Mouse (Mus musculus) right cerebral cortex, postnatal 4 days (tissue): Measurements from ENCODE around the gene Vps29.

ENCODE experiments used
- DNase-seq: peaks from one replicate; pipeline ENCODE4 v3.0.0-alpha.2; 2022

Vps29 gene

GRCm38 (mm10) chr5:122401303-122401640 lies 47.1 kb downstream of the Vps29 start:
- DNase-seq, result peak; percentile 80

DNA sequence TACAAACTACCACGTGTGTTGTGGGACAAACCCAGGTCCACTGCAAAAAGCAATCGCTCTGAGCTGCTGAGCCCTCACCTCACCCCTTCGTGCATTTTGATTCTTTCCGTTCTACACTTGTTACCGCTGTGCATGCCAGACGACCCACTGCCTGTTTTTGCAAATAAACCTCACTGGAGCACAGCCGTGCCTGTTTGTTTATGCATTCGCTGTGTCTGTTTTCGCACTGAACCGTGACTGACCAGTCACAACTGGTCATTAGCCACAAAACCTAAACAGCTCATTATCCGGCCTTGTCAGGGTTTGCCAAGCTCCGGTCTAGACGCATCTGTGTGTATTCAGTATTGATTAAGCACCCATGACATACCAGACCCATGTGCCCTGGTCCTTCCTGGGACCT lies 48.0 kb downstream of the Vps29 start:
- DNase-seq, result no peak

DNA sequence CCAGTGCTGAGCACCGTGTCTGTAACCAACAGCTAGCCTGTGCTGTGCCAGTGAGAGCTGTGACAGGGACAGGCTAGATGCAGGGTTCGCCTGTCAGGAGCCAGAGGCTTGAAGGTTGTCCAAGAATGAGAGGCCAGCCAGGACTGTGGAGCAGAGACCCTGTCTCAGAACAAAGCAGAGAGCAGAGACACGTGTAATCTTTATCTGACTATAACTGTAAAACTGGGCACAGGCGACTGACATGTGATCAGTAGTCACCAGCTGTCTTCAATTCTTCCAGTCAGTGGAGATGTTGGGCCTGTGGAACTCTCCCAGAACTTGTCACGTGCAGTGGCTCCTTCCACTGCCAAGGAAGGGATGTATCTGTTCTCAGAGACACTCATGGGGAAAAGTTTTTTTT lies 48.6 kb downstream of the Vps29 start:
- DNase-seq, result no peak

DNA sequence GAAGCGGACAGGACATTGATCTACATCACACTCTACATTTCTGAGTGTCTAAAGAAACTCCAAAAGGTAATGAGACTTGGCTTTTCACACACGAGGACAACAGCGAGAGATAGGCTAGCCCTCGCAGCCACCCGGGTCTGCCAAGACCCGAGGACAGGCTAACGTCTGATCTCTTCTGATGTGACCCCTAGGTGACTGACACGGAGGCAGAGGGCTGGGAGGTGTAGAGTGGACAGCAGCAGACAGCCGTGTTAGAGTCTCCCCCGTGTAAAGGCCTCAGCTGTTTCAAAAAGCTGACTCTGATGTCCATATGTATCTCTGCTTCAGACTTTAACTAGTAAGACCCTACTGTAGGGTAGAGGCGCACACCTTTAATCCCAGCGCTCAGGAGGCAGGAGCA lies 49.2 kb downstream of the Vps29 start:
- no peak for DNase-seq

DNA sequence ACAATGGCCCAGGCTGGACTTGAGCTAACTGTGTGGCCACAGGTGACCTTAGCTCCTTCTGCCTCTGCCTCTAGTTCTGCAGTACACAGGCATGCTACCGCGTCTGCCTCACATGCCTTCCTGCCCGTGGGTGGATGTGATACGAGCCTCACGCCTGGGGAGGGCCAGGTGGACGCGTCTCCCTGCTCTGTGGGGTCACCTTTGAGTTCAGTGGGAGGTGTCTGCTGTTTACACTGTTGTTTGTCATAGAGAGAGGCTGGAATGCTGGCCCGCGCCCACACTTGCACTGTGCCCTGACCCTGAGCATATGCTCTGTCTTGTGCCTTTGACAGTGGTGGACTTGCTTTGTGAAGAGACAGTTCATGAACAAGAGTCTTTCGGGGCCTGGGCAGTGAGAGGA lies 51.4 kb downstream of the Vps29 start:
- DNase-seq, result no peak

DNA sequence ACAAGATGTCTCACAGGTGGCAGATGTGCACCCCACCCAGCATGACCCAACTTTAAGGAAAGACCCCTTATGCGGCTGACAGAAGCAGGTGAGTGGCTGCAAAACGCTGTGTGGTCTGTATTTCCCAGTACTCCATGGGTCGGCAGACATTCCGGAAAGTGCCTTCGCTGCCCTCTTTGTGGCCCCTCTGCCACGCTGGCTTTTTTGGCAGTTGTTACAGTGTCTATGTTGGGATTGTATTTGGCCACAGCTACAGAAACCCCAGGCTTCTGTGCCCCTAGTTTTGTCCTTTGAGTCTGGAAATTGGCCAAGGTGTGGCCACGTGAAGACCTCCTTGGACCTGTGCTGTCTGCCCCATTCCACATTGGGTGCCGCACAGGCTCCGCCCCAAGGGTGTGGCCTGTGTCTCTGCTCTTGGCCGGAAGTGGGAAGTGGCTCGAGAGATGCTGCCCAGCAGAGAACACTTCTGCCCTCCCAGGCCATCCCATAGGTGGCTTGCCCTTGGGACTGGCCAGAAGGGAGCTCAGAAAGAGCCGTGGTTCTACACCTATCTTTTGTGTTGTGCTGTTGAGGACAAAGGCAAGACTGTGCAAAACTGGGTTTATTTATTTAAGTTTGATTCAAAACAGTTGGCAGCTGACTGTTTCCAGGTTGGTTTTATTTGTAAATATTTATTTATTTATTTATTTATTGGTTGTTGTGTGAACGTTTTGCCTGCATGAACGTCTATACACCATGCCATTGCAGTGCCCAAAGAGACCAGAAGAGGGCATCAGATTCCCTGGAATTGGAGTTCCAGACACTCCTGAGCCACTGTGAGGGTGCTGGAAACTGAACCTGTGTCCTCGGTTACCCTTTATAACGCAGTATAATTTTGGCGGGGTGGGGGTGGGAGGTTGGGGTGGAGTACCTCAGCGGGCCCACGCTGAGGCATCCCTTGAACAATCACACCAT lies 55.8 kb downstream of the Vps29 start:
- no peak for DNase-seq

- DNase-seq, result no peak
Measured at GRCm38 (mm10) chr5:122411892-122412291, 57.7 kb downstream of the Vps29 start.

DNA sequence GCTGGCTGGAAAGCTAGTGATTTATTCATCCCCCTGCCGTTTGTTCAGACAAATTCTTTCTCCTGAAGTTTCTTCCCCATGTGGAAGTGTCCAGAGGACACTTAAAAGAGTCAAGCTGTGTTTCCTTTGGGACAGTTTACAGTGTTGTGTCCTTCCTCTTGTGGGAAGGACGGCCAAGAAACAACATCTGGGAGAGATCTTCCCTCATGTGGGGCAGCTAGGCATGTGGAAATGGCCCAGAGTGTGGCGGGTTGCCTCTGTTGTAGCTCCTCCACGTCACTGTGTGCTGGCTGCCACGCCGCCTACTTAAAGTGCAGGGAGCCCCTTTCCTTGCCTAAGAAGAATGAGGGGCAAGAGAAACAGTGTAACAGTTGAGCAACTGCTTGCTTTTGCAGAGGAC lies 58.7 kb downstream of the Vps29 start:
- DNase-seq, result no peak

DNA sequence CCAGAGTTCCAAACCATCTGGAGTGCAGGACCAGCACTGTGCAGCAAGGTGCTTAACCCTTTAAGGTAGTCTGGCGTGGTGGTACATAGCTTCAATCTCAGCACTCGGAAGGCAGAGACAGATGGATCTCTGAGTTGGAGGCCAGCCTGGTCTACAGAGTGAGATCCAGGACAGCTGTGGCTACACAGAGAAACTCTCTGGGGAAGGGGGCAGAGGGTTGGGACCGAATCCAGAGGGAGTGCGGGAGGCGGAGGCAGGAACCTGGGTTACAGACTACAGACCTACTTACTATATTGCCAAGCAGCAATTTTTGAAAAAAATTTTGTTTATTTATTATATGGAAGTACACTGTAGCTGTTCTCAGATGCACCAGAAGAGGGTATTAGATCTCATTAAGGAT lies 60.2 kb downstream of the Vps29 start:
- no peak for DNase-seq
